Mouse (Mus musculus) urinary bladder, adult 2 months (tissue): Measurements from ENCODE around the gene Cd300a. TPM values are rescaled to one million over a fixed set of nuclear protein-coding genes. Genes with fewer than 3 reads are reported as not detected.

Source experiments
- DNase-seq: peaks from one replicate; pipeline ENCODE4 v3.0.0; 2022; ENCODE audit warnings: low spot score
- polyA plus RNA-seq: library from polyadenylated mRNA; depleted of rRNA; stranded (reverse); fragments of >200 nt; gene quantifications from 2 replicates; pipeline ENCODE4 v1.2.3, GENCODE M21; 2012; rRNA removed

The Cd300a gene
- polyA plus RNA-seq = 0.93 and 1.0 TPM in 2 replicates

GRCm38 (mm10) chr11:114889991-114890518 lies at the start of gene Cd300a:
Gene Cd300a (plus strand): TSS chr11:114890041.
- no peak for DNase-seq

GRCm38 (mm10) chr11:114843818-114844463 lies 45.9 kb upstream of the Cd300a start:
- no peak for DNase-seq

- DNase-seq = no peak
Observed at GRCm38 (mm10) chr11:114844464-114845220, 45.2 kb upstream of the Cd300a start.

- DNase-seq = no peak
Observed at GRCm38 (mm10) chr11:114846336-114846735, 43.5 kb upstream of the Cd300a start.

GRCm38 (mm10) chr11:114847008-114847407 lies 42.8 kb upstream of the Cd300a start:
- no peak for DNase-seq

GRCm38 (mm10) chr11:114849572-114849971 lies 40.3 kb upstream of the Cd300a start:
- DNase-seq = no peak

GRCm38 (mm10) chr11:114850066-114850451 lies 39.8 kb upstream of the Cd300a start:
- DNase-seq = no peak

GRCm38 (mm10) chr11:114850452-114851268 lies 39.2 kb upstream of the Cd300a start, which contains the start of gene Gprc5c:
Gene Gprc5c (plus strand): TSS chr11:114851152.
- no peak for DNase-seq

- no peak for DNase-seq
Observed at GRCm38 (mm10) chr11:114851269-114851607, 38.6 kb upstream of the Cd300a start.

- peak; percentile 46 for DNase-seq
Observed at GRCm38 (mm10) chr11:114851608-114852310, 38.1 kb upstream of the Cd300a start.

GRCm38 (mm10) chr11:114852311-114853173 lies 37.3 kb upstream of the Cd300a start:
- no peak for DNase-seq

- DNase-seq = no peak
Observed at GRCm38 (mm10) chr11:114853174-114853838, 36.5 kb upstream of the Cd300a start.

- DNase-seq = no peak
Observed at GRCm38 (mm10) chr11:114854581-114854980, 35.3 kb upstream of the Cd300a start.

- no peak for DNase-seq
Observed at GRCm38 (mm10) chr11:114856125-114856524, 33.7 kb upstream of the Cd300a start.

- no peak for DNase-seq
Observed at GRCm38 (mm10) chr11:114858641-114859040, 31.2 kb upstream of the Cd300a start.

GRCm38 (mm10) chr11:114861057-114861456 lies 28.8 kb upstream of the Cd300a start:
- DNase-seq = no peak

- no peak for DNase-seq
Observed at GRCm38 (mm10) chr11:114862687-114863086, 27.2 kb upstream of the Cd300a start.

GRCm38 (mm10) chr11:114863918-114864420 lies 25.9 kb upstream of the Cd300a start:
- no peak for DNase-seq

- no peak for DNase-seq
Observed at GRCm38 (mm10) chr11:114865999-114866398, 23.8 kb upstream of the Cd300a start.
